Mouse (Mus musculus) myocyte (in vitro differentiated cells): Measurements from ENCODE around the gene Smyd3. TPM values are rescaled to one million over a fixed set of nuclear protein-coding genes. Genes with fewer than 3 reads are reported as not detected.

Source experiments
- H3K27me3 ChIP-seq: one replicate; pipeline ENCODE4 v1.6.1; 2011; ENCODE audit not compliant: control insufficient read depth, insufficient read depth, insufficient read length
- H3K36me3 ChIP-seq: one replicate; pipeline ENCODE4 v1.6.1; 2011; ENCODE audit not compliant: control insufficient read depth, insufficient read depth
- H3K4me2 ChIP-seq: one replicate; pipeline ENCODE4 v1.6.1; 2011; ENCODE audit warnings: low read depth, control low read depth
- H3K4me3 ChIP-seq: one replicate; pipeline ENCODE4 v1.5.1; 2011; ENCODE audit warnings: mild to moderate bottlenecking, control low read depth, moderate library complexity
- H3K79me2 ChIP-seq: one replicate; pipeline ENCODE4 v1.6.1; 2011; ENCODE audit not compliant: control insufficient read depth, insufficient read depth
- H3ac ChIP-seq: one replicate; pipeline ENCODE4 v1.6.1; 2011; ENCODE audit not compliant: control insufficient read depth, insufficient read length
- CEBPB ChIP-seq: IDR thresholded peaks from 2 replicates; pipeline ENCODE4 v1.6.1; 2011; ENCODE audit warnings: mild to moderate bottlenecking, moderate library complexity; ENCODE audit not compliant: poor library complexity, insufficient read depth, severe bottlenecking
- E2F4 ChIP-seq: IDR thresholded peaks from one replicate; pipeline ENCODE4 v1.6.1; 2011; ENCODE audit warnings: mild to moderate bottlenecking, control low read depth, moderate library complexity; ENCODE audit not compliant: insufficient read depth
- MAX ChIP-seq: IDR thresholded peaks from one replicate; pipeline ENCODE4 v1.6.1; 2011; ENCODE audit warnings: low read depth, mild to moderate bottlenecking, control low read depth
- MYOD1 ChIP-seq, 3 experiments: IDR thresholded peaks; one replicate each; pipeline ENCODE4 v1.6.1; 2011; ENCODE audit warnings: control low read depth in 2 of 3, low read depth in 2 of 3, mild to moderate bottlenecking in 2 of 3, moderate library complexity in 1 of 3; ENCODE audit not compliant: insufficient read length in 2 of 3, control insufficient read depth in 1 of 3
- MYOG ChIP-seq, 3 experiments: IDR thresholded peaks; one replicate each; pipeline ENCODE4 v1.6.1; 2011; ENCODE audit warnings: control low read depth in 2 of 3, low read depth in 2 of 3, mild to moderate bottlenecking in 2 of 3; ENCODE audit not compliant: insufficient read length in 2 of 3, control insufficient read depth in 1 of 3, insufficient read depth in 1 of 3
- POLR2A ChIP-seq: IDR thresholded peaks from one replicate; pipeline ENCODE4 v1.6.1; 2011; ENCODE audit warnings: low read depth, mild to moderate bottlenecking, control low read depth, moderate library complexity; ENCODE audit not compliant: insufficient read length
- POLR2AphosphoS2 ChIP-seq: IDR thresholded peaks from one replicate; pipeline ENCODE4 v1.6.1; 2011; ENCODE audit warnings: low read depth, control low read depth; ENCODE audit not compliant: insufficient read length
- REST ChIP-seq: IDR thresholded peaks from one replicate; pipeline ENCODE4 v1.6.1; 2011; ENCODE audit warnings: mild to moderate bottlenecking, control low read depth, moderate library complexity; ENCODE audit not compliant: insufficient read depth, insufficient read length
- SRF ChIP-seq: IDR thresholded peaks from one replicate; pipeline ENCODE4 v1.6.1; 2011; ENCODE audit warnings: low read depth; ENCODE audit not compliant: control insufficient read depth, insufficient read length
- TCF12 ChIP-seq: IDR thresholded peaks from one replicate; pipeline ENCODE4 v1.6.1; 2011; ENCODE audit warnings: mild to moderate bottlenecking, control low read depth; ENCODE audit not compliant: poor library complexity, insufficient read depth, severe bottlenecking
- TCF3 ChIP-seq: IDR thresholded peaks from one replicate; pipeline ENCODE4 v1.6.1; 2011; ENCODE audit warnings: low read depth, control low read depth; ENCODE audit not compliant: insufficient read length
- USF1 ChIP-seq: IDR thresholded peaks from one replicate; pipeline ENCODE4 v1.6.1; 2011; ENCODE audit warnings: low read depth, mild to moderate bottlenecking, control low read depth, moderate library complexity
- polyA plus RNA-seq: library from polyadenylated mRNA; unstranded; fragments of >200 nt; fragmentation: generic; extraction: Trizol; gene quantifications from one replicate; pipeline ENCODE4 v1.2.1, GENCODE M21; 2012; ENCODE audit warnings: missing spikeins

The Smyd3 gene
- polyA plus RNA-seq, 1 experiment, result 22.7 TPM

DNA sequence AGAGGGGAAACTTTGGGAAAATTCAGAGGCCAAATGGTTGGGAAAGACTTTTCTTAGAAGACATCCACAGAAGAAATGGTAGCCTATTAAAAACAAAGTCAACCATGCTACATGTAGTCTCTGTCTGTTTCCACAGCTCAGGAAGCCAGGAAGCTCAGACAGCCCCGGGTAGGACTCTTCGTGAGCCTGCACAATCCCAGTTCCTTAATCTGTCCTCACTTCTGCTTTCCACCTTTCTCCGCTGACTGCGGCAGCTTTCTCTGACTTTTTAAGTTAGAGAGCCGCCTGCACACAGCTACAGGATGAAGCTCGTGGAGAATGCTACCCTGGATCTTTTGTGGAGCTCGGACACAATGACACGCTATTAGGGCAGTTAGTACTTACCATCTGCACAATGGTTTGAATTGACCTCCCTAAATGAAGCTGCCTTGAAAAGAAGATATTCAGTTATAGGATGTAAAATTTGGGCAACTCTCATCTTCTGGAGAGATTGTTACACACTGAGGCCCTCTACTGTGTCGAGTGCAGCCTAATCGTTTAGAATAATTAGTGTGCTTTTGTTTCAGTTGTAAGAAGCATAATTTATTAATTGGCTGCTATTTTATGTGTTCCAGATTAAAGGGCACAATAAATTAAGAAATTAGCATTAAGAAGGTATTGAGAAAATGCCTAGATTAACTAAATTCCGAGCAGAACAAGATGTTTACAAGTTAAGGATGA, 444.7 kb downstream of the Smyd3 start:
- TF ChIP-seq MYOG (IDR thresholded peaks at IDR 0.05; ENCODE audit: control insufficient read depth in 1 of 3, insufficient read depth in 1 of 3, insufficient read length in 2 of 3, low read depth in 2 of 3) (no peak), TCF12 (no peak), CEBPB (no peak), USF1 (no peak), SRF (no peak), MYOD1 (IDR thresholded peaks at IDR 0.05; ENCODE audit: control insufficient read depth in 1 of 3, insufficient read length in 2 of 3, low read depth in 2 of 3) (no peak), REST (no peak), POLR2A (no peak), E2F4 (no peak), TCF3 (no peak), MAX (no peak), POLR2AphosphoS2 (no peak)
- H3K79me2 ChIP-seq, result no peaks in the 10 kb centered on the region
- H3K4me2 ChIP-seq, result no peak overlapping the region
- no peaks in the 10 kb centered on the region for H3K27me3 ChIP-seq
- no peak overlapping the region for H3K4me3 ChIP-seq
- no peak overlapping the region for H3ac ChIP-seq
- H3K36me3 ChIP-seq, result no peaks in the 10 kb centered on the region

DNA sequence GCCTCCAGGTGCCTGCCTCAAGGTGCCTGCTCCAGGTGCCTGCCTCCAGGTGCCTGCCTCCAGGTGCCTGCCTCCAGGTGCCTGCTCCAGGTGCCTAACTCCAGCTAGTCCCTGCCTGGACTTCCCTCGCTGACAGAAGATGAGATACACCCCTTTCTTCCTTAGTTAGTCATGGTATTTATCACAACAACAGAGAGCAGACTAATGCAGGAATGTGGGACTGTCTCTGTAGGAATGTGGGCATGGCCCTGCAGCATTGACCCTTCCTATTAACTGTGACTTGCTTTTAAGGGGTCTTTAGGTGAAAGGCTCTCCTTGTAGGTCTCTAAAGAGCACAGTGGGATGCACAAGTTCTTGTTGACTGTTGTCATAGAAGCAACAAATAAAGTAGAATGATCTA, 445.4 kb downstream of the Smyd3 start:
- Histone ChIP-seq H3K27me3 (no peaks in the 10 kb centered on the region), H3ac (no peak overlapping the region), H3K4me3 (no peak overlapping the region), H3K36me3 (no peaks in the 10 kb centered on the region), H3K4me2 (no peak overlapping the region), H3K79me2 (no peaks in the 10 kb centered on the region)
- no peak for TF ChIP-seq CEBPB
- no peak for TF ChIP-seq TCF12
- TF ChIP-seq MYOG (IDR thresholded peaks at IDR 0.05; ENCODE audit: control insufficient read depth in 1 of 3, insufficient read depth in 1 of 3, insufficient read length in 2 of 3, low read depth in 2 of 3), result no peak
- TF ChIP-seq REST, result no peak
- TF ChIP-seq MAX, result no peak
- TF ChIP-seq POLR2AphosphoS2, result no peak
- no peak for TF ChIP-seq TCF3
- TF ChIP-seq SRF, result no peak
- no peak for TF ChIP-seq POLR2A
- no peak for TF ChIP-seq E2F4
- no peak for TF ChIP-seq MYOD1 (IDR thresholded peaks at IDR 0.05; ENCODE audit: control insufficient read depth in 1 of 3, insufficient read length in 2 of 3, low read depth in 2 of 3)
- no peak for TF ChIP-seq USF1

- Histone ChIP-seq H3ac (no peak overlapping the region), H3K4me3 (no peak overlapping the region), H3K79me2 (no peaks in the 10 kb centered on the region), H3K4me2 (no peak overlapping the region), H3K27me3 (no peaks in the 10 kb centered on the region), H3K36me3 (no peaks in the 10 kb centered on the region)
- TF ChIP-seq POLR2A (no peak), MYOD1 (IDR thresholded peaks at IDR 0.05; ENCODE audit: control insufficient read depth in 1 of 3, insufficient read length in 2 of 3, low read depth in 2 of 3) (no peak), REST (no peak), USF1 (no peak), MYOG (IDR thresholded peaks at IDR 0.05; ENCODE audit: control insufficient read depth in 1 of 3, insufficient read depth in 1 of 3, insufficient read length in 2 of 3, low read depth in 2 of 3) (no peak), CEBPB (no peak), TCF3 (no peak), POLR2AphosphoS2 (no peak), E2F4 (no peak), TCF12 (no peak), SRF (no peak), MAX (no peak)
Measured at GRCm38 (mm10) chr1:179068990-179069389, 448.9 kb downstream of the Smyd3 start.

GRCm38 (mm10) chr1:179065294-179065601, 452.6 kb downstream of the Smyd3 start:
- H3K4me3 ChIP-seq, result no peak overlapping the region
- H3K4me2 ChIP-seq, result no peak overlapping the region
- no peak overlapping the region for H3ac ChIP-seq
- H3K79me2 ChIP-seq, result no peaks in the 10 kb centered on the region
- no peaks in the 10 kb centered on the region for H3K27me3 ChIP-seq
- no peaks in the 10 kb centered on the region for H3K36me3 ChIP-seq
- TF ChIP-seq CEBPB (no peak), MAX (no peak), TCF12 (no peak), TCF3 (no peak), MYOD1 (IDR thresholded peaks at IDR 0.05; ENCODE audit: control insufficient read depth in 1 of 3, insufficient read length in 2 of 3, low read depth in 2 of 3) (no peak), MYOG (IDR thresholded peaks at IDR 0.05; ENCODE audit: control insufficient read depth in 1 of 3, insufficient read depth in 1 of 3, insufficient read length in 2 of 3, low read depth in 2 of 3) (no peak), POLR2A (no peak), REST (no peak), SRF (no peak), E2F4 (no peak), USF1 (no peak), POLR2AphosphoS2 (no peak)
